10 mouse cellular contexts compared by ENCODE assay signal in the genomic region with DNA sequence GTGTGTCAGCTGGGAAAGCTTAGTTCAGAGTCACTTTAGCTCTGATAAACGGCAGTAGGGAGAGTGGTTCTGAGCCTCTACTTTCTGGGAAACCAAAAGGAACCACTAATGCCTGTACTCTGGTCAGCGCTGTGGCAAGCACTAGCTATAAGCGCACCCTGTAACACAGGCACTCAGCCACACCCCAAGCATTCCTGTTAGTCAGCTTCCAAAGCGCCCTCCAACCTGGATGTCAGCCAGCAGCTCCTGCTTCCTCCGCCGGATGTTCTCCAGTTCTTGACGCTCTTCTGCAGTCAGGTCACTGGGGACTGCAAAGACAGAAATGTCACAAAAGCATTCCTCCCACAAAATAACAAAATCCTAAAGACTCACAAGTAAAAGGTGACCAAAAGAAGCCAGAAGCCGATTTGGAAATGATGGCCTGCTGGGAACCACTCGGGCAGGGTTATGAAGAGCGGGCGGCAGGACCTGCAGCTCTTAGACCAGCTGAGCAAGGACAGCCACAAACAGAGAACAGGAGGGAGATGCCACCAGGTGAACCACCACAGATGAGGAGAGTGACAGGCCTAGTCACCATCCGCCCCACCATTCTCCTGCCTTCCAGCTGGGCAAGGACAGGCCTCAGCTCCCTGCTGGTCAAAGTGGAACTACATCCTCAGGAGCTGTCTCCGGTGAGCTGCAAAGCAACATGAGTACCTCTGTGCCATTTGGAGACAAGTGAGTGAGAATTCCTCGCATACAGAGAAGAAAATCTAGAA. TPM values are rescaled to one million over a fixed set of nuclear protein-coding genes. Genes with fewer than 3 reads are reported as not detected.
DNase-seq lines count a peak whose midpoint lies in the region; ATAC-seq and TF ChIP-seq lines count a peak whose summit lies in the region.
"Had no signal": no experiment of that assay in that cellular context is flagged by ENCODE, and none has a peak within 500 bp of the region (broad histone marks: within the 10 kb centered on the region; RNA-seq: fewer than 3 reads in every experiment).

No protein-coding gene starts in this region.

- H3K9ac ChIP-seq in hindbrain, postnatal 0 days (replicated peaks; ENCODE audit: low read length) = no peak overlapping the region
- no peak overlapping the region for H3K9ac ChIP-seq in hindbrain, embryonic 16.5 days (ENCODE audit: low read depth, low read length)
- H3K9ac ChIP-seq: hindbrain, embryonic 15.5 days had no signal

- ATAC-seq in hindbrain, postnatal 0 days = no peak; the same call in 1 of the 2 replicates
- ATAC-seq in hindbrain, embryonic 16.5 days = no peak

- H3K27me3 ChIP-seq in hindbrain, postnatal 0 days (ENCODE audit: insufficient read depth, low read length) = no peaks in the 10 kb centered on the region
- no peaks in the 10 kb centered on the region for H3K27me3 ChIP-seq in hindbrain, embryonic 16.5 days (replicated peaks; ENCODE audit: control insufficient read depth, insufficient read depth, low read length)
- H3K27me3 ChIP-seq: hindbrain, embryonic 15.5 days had no signal

- no peak overlapping the region for H3K4me2 ChIP-seq in hindbrain, postnatal 0 days (ENCODE audit: low read depth, low read length)
- H3K4me2 ChIP-seq in hindbrain, embryonic 16.5 days (ENCODE audit: low read length) = no peak overlapping the region
- H3K4me2 ChIP-seq: hindbrain, embryonic 15.5 days had no signal

- H3K4me1 ChIP-seq in hindbrain, postnatal 0 days (ENCODE audit: insufficient read depth, low read length) = peaks cover 39% of the 10 kb centered on the region
- peaks cover 31% of the 10 kb centered on the region for H3K4me1 ChIP-seq in hindbrain, embryonic 16.5 days (ENCODE audit: control insufficient read depth, insufficient read depth, low read depth, low read length)

- peak overlapping the region; percentile 6; the same call in 1 of the 2 replicates for H3K27ac ChIP-seq in hindbrain, postnatal 0 days
- H3K27ac ChIP-seq in hindbrain, embryonic 16.5 days (ENCODE audit: low read depth, low read length) = no peak overlapping the region
- H3K27ac ChIP-seq: hindbrain, embryonic 15.5 days had no signal

- 51% methylated on average over 14 of the region's 14 CpGs for WGBS in hindbrain, postnatal 0 days
- WGBS in hindbrain, embryonic 16.5 days = 61% methylated on average over 14 of the region's 14 CpGs

- peaks cover 9% of the 10 kb centered on the region; the same call in 1 of the 2 replicates for H3K36me3 ChIP-seq in hindbrain, postnatal 0 days (ENCODE audit: insufficient read depth, low read length)
- peaks cover 15% of the 10 kb centered on the region; the same call in 1 of the 2 replicates for H3K36me3 ChIP-seq in hindbrain, embryonic 16.5 days (ENCODE audit: control insufficient read depth, insufficient read depth, low read length)

- no peaks in the 10 kb centered on the region for H3K9me3 ChIP-seq in hindbrain, postnatal 0 days (ENCODE audit: low read length)
- no peaks in the 10 kb centered on the region for H3K9me3 ChIP-seq in hindbrain, embryonic 16.5 days (ENCODE audit: control insufficient read depth, low read length)
- H3K9me3 ChIP-seq: G1E; hindbrain, embryonic 15.5 days had no signal

- H3K4me3 ChIP-seq in hindbrain, postnatal 0 days (ENCODE audit: low read length) = no peak overlapping the region
- H3K4me3 ChIP-seq in hindbrain, embryonic 16.5 days (ENCODE audit: low read length) = no peak overlapping the region
- H3K4me3 ChIP-seq: hindbrain, embryonic 15.5 days had no signal

- TF ChIP-seq CTCF in hindbrain, postnatal 0 days (IDR thresholded peaks at IDR 0.05; ENCODE audit: low read depth) = peak; percentile 43

- peak; percentile 49 for DNase-seq in hindbrain, postnatal 0 days (ENCODE audit: low spot score)
- peak; percentile 73 for DNase-seq in adipocyte (ENCODE audit: low spot score)
- DNase-seq in gastrocnemius, adult 8-10 months (ENCODE audit: low spot score in 2 of 2) = peak; percentile 64 to 78
- DNase-seq in kidney, adult 18-20 months = peak; percentile 86
- DNase-seq in lung, postnatal 25 days (ENCODE audit: low spot score) = peak; percentile 89
- no peak for DNase-seq in right cerebral cortex, postnatal 25 days
- DNase-seq in spleen, adult 18-20 months = no peak

RNA-seq across cellular contexts. Expression of a gene that starts 54.8 kb away (rescaled TPM):
- total RNA-seq in hindbrain, postnatal 0 days (2014; rRNA removed) = 42.9 and 48.3 TPM in 2 replicates
- polyA plus RNA-seq in hindbrain, postnatal 0 days (2015; fragmentation: Nextera tagmentation; extraction: Ambion mirVana) = 15.7 and 19.5 TPM in 2 replicates
- polyA plus RNA-seq in hindbrain, embryonic 16.5 days (2015; fragmentation: Nextera tagmentation; extraction: Ambion mirVana) = 19.7 and 23.3 TPM in 2 replicates
- 10 to 100 TPM; 26.6 to 38.4 (median 30.2) TPM for total RNA-seq in gastrocnemius, adult 8-10 months (2022)

Comparison
In these comparisons a context has a peak if more than half of its experiments do, and no peak if none do; other contexts are left out.
1. DNase-seq: peak in hindbrain, postnatal 0 days (single experiment), adipocyte (single experiment), gastrocnemius, adult 8-10 months (2 of 2), kidney, adult 18-20 months (single experiment) and lung, postnatal 25 days (single experiment); none in right cerebral cortex, postnatal 25 days (single experiment) and spleen, adult 18-20 months (0 of 2).